In genomic region chr2:68061341-68061740, GRCm38 (mm10) we compare ENCODE assay signal across 26 mouse cellular contexts.
"Had no signal": no experiment of that assay in that cellular context is flagged by ENCODE, and none has a peak within 500 bp of the region (broad histone marks: within the 10 kb centered on the region; RNA-seq: fewer than 3 reads in every experiment).

No protein-coding gene starts in this region.

- H3K27ac ChIP-seq: heart, adult 2 months; heart, embryonic 13.5 days; heart, embryonic 15.5 days; hindbrain, embryonic 13.5 days; hindbrain, embryonic 15.5 days; hindbrain, postnatal 0 days; layer of hippocampus, adult 2 months; left cerebral cortex, adult 2 months; limb, embryonic 12.5 days; limb, embryonic 15.5 days; liver, embryonic 12.5 days; liver, embryonic 14.5 days had no signal

- H3K4me2 ChIP-seq: heart, embryonic 11.5 days; heart, embryonic 13.5 days; heart, embryonic 15.5 days; hindbrain, embryonic 13.5 days; hindbrain, embryonic 15.5 days; limb, embryonic 12.5 days; limb, embryonic 15.5 days; liver, embryonic 12.5 days had no signal

- H3K4me1 ChIP-seq: heart, embryonic 13.5 days; heart, embryonic 15.5 days; hindbrain, embryonic 13.5 days; hindbrain, embryonic 15.5 days; limb, embryonic 12.5 days; limb, embryonic 15.5 days; liver, embryonic 12.5 days had no signal

- H3K27me3 ChIP-seq: heart, embryonic 13.5 days; heart, embryonic 15.5 days; hindbrain, embryonic 13.5 days; hindbrain, embryonic 15.5 days; limb, embryonic 12.5 days; limb, embryonic 15.5 days; liver, embryonic 12.5 days had no signal

- H3K4me3 ChIP-seq: heart, adult 2 months; heart, embryonic 13.5 days; heart, embryonic 15.5 days; hindbrain, embryonic 13.5 days; hindbrain, embryonic 15.5 days; layer of hippocampus, adult 2 months; left cerebral cortex, adult 2 months; limb, embryonic 12.5 days; limb, embryonic 15.5 days; liver, embryonic 12.5 days had no signal

- H3K36me3 ChIP-seq: heart, embryonic 13.5 days; heart, embryonic 15.5 days; hindbrain, embryonic 13.5 days; hindbrain, embryonic 15.5 days; limb, embryonic 12.5 days; limb, embryonic 15.5 days; liver, embryonic 12.5 days had no signal

- H3K9ac ChIP-seq: heart, embryonic 13.5 days; heart, embryonic 15.5 days; hindbrain, embryonic 13.5 days; hindbrain, embryonic 15.5 days; limb, embryonic 12.5 days; limb, embryonic 15.5 days; liver, embryonic 12.5 days; liver, embryonic 14.5 days had no signal

- H3K9me3 ChIP-seq: heart, embryonic 13.5 days; heart, embryonic 15.5 days; hindbrain, embryonic 13.5 days; hindbrain, embryonic 15.5 days; limb, embryonic 12.5 days; limb, embryonic 15.5 days; liver, embryonic 12.5 days had no signal

- ATAC-seq: hindbrain, postnatal 0 days; intestine, embryonic 16.5 days; liver, embryonic 12.5 days had no signal

- DNase-seq: gastrocnemius, postnatal 14 days; gastrocnemius, postnatal 36 days; heart, adult 11 months; heart, adult 2 months; heart, postnatal 14 days; heart, postnatal 36 days; kidney, adult 11 months; kidney, adult 2 months; kidney, adult 9 months; kidney, postnatal 10 days; kidney, postnatal 25 days; kidney, postnatal 4 days; left cerebral cortex, postnatal 4 days had no signal
